17 mouse cellular contexts compared by ENCODE assay signal in genomic region chr17:42310136-42310535, GRCm38 (mm10). TPM values are rescaled to one million over a fixed set of nuclear protein-coding genes. Genes with fewer than 3 reads are reported as not detected.
"Had no signal": no experiment of that assay in that cellular context is flagged by ENCODE, and none has a peak within 500 bp of the region (broad histone marks: within the 10 kb centered on the region; RNA-seq: fewer than 3 reads in every experiment).

No protein-coding gene starts in this region.

- DNase-seq: gastrocnemius, adult 2 months; gastrocnemius, postnatal 10 days; gastrocnemius, postnatal 25 days; heart, adult 18-20 months; heart, postnatal 14 days; heart, postnatal 36 days; kidney, adult 11 months; kidney, adult 2 months; kidney, postnatal 10 days; kidney, postnatal 25 days; kidney, postnatal 4 days; liver; liver, embryonic 13.5 days; liver, postnatal 0 days had no signal

RNA-seq across cellular contexts. Expression of gene Ptchd4, which starts 5.6 kb away (rescaled TPM):
- total RNA-seq: gastrocnemius, adult 2 months; granulocyte monocyte progenitor cell, adult 5-6 weeks; heart, adult 18-20 months; heart, adult 8-10 months; heart, postnatal 36 days; hematopoietic stem cell, adult 5-6 weeks had no signal
